Mouse (Mus musculus): ENCODE data around the gene Hist1h2ad. TPM values are rescaled to one million over a fixed set of nuclear protein-coding genes. Genes with fewer than 3 reads are reported as not detected.
"Not testable (repeated sequence)": the region's sequence is repeated elsewhere in the genome, so short reads cannot be mapped to it uniquely, and the experiment has no call there.

The Hist1h2ad gene
- total RNA-seq (2012; rRNA removed) (744 and 796 TPM in 2 replicates), total RNA-seq (2014; rRNA removed) (9.1 and 13.2 TPM in 2 replicates), polyA plus RNA-seq (2012; ENCODE audit: insufficient read length, low read depth) (0.53 TPM in 1 of 2 replicates, not detected in the other)

GRCm38 (mm10) chr13:23573898-23574524, at the start of gene Hist1h2ad, which contains the start of gene Hist1h2bf:
Gene Hist1h2ad (plus strand): TSS chr13:23574381.
Gene Hist1h2bf (minus strand): TSS chr13:23574196.
- peak; percentile 98 for TF ChIP-seq TBP (conservative IDR thresholded peaks at IDR 0.05; ENCODE audit: low read depth, low read length)
- TF ChIP-seq TCF12 (IDR thresholded peaks at IDR 0.05; ENCODE audit: low read depth, low read length), result peak; percentile 96
- TF ChIP-seq SIN3A (IDR thresholded peaks at IDR 0.05; ENCODE audit: low read length), result 0 out of 2 replicates have a peak, but pooled peaks have one; percentile 57
- TF ChIP-seq MXI1 (IDR thresholded peaks at IDR 0.05; ENCODE audit: low read depth, low read length), result peak; percentile 58; the same call in 1 of the 2 replicates
- peak; percentile 98 for TF ChIP-seq CHD2 (IDR thresholded peaks at IDR 0.05; ENCODE audit: low read length)
- peak; percentile 98 for TF ChIP-seq E2F4 (IDR thresholded peaks at IDR 0.05; ENCODE audit: insufficient replicate concordance, low read depth, low read length)
- peak; percentile 5; the same call in 1 of the 2 replicates for TF ChIP-seq UBTF (IDR thresholded peaks at IDR 0.05; ENCODE audit: low read depth, low read length)
- 0 out of 2 replicates have a peak, but pooled peaks have one; percentile 24 for TF ChIP-seq MEF2A (IDR thresholded peaks at IDR 0.05; ENCODE audit: borderline replicate concordance, low read depth, low read length)
- peak; percentile 17; the same call in 1 of the 2 replicates for TF ChIP-seq HCFC1 (IDR thresholded peaks at IDR 0.05; ENCODE audit: low read depth, low read length)
- peak; percentile 42 for TF ChIP-seq POLR2A (IDR thresholded peaks at IDR 0.05; ENCODE audit: low read depth, low read length)
- TF ChIP-seq NRF1 (IDR thresholded peaks at IDR 0.05; ENCODE audit: low read depth, low read length), result peak; percentile 18
- TF ChIP-seq ZMIZ1 (IDR thresholded peaks at IDR 0.05; ENCODE audit: low read depth, low read length), result 0 out of 2 replicates have a peak, but pooled peaks have one; percentile 90
- in situ Hi-C loops (cut with MboI; ENCODE audit: low pct_ligation_motif_present, low pct_unique_long_range_greater_than_20kb, low sequenced_read_pairs), result loop anchor here (25.0 kb wide), 1 partner anchor 1837 kb away; the partner anchor contains the start of gene Hist1h4j
- peaks cover 0 to 15% of the 10 kb centered on the region in 2 experiments; a peak in 2 of 4 replicates for H3K4me1 ChIP-seq (ENCODE audit: control insufficient read depth in 1 of 2, insufficient read depth in 2 of 2)

GRCm38 (mm10) chr13:23524654-23525053, 49.5 kb upstream of the Hist1h2ad start:
- Histone ChIP-seq H3K4me2 (ENCODE audit: insufficient read depth, low read depth, poor library complexity, severe bottlenecking) (peak overlapping the region; percentile 96), H3K9ac (ENCODE audit: insufficient read depth, low read depth) (no peak overlapping the region), H3K36me3 (replicated peaks in 1 of 2; ENCODE audit: control insufficient read depth in 1 of 2, insufficient read depth in 1 of 2, low read length in 1 of 2) (no peaks in the 10 kb centered on the region), H3K4me3 (replicated peaks in 1 of 3; ENCODE audit: low read depth in 2 of 3, low read length in 2 of 3, poor library complexity in 1 of 3) (no peak overlapping the region), H3K9me3 (replicated peaks; ENCODE audit: low read length) (no peaks in the 10 kb centered on the region), H3K27ac (ENCODE audit: insufficient read depth, low read depth) (no peak overlapping the region), H3K4me1 (ENCODE audit: control insufficient read depth in 1 of 2, insufficient read depth in 2 of 2) (peaks cover 5 to 56% of the 10 kb centered on the region in 2 experiments; a peak in 3 of 4 replicates), H3K27me3 (replicated peaks) (no peaks in the 10 kb centered on the region), H3K79me2 (replicated peaks; ENCODE audit: control insufficient read depth, extremely low read depth, insufficient read depth, poor library complexity, severe bottlenecking) (no peaks in the 10 kb centered on the region)
- in situ Hi-C loops (cut with MboI; ENCODE audit: low pct_ligation_motif_present, low pct_unique_long_range_greater_than_20kb, low sequenced_read_pairs), result loop anchor here (5.0 to 25.0 kb wide), 3 partner anchors 92 to 1587 kb away; partner anchors contain the start of genes Hist1h2ah, Hist1h2bk and Zfp184
- peak; percentile 90 for DNase-seq (ENCODE audit: extremely low read depth)
- dilution Hi-C loops (cut with MboI; ENCODE audit: extremely low pct_ligation_motif_present, extremely low pct_unique_long_range_greater_than_20kb, low sequenced_read_pairs), result no loop called here
- TF ChIP-seq BHLHE40 (IDR thresholded peaks at IDR 0.05; ENCODE audit: low read depth, low read length) (peak; percentile 74), USF2 (conservative IDR thresholded peaks at IDR 0.05; ENCODE audit: low read depth, low read length) (no peak), MEF2A (IDR thresholded peaks at IDR 0.05; ENCODE audit: borderline replicate concordance, low read depth, low read length) (peak; percentile 33; the same call in 1 of the 2 replicates), RAD21 (IDR thresholded peaks at IDR 0.05; ENCODE audit: low read depth, low read length) (peak; percentile 86), MXI1 (IDR thresholded peaks at IDR 0.05; ENCODE audit: low read depth, low read length) (0 out of 2 replicates have a peak, but pooled peaks have one; percentile 54), SIN3A (IDR thresholded peaks at IDR 0.05; ENCODE audit: low read length) (peak; percentile 78), CTCF (conservative IDR thresholded peaks at IDR 0.05 in 1 of 2, IDR thresholded peaks at IDR 0.05 in 1 of 2; ENCODE audit: low read depth in 2 of 2, low read length in 2 of 2) (peak; percentile 84 to 94), E2F4 (IDR thresholded peaks at IDR 0.05; ENCODE audit: insufficient replicate concordance, low read depth, low read length) (no peak), CHD1 (IDR thresholded peaks at IDR 0.05; ENCODE audit: low read depth, low read length) (no peak), HCFC1 (IDR thresholded peaks at IDR 0.05; ENCODE audit: low read depth, low read length) (0 out of 2 replicates have a peak, but pooled peaks have one; percentile 29), PAX5 (IDR thresholded peaks at IDR 0.05; ENCODE audit: low read length) (no peak), MAX (IDR thresholded peaks at IDR 0.05; ENCODE audit: low read length) (no peak), NRF1 (IDR thresholded peaks at IDR 0.05; ENCODE audit: low read depth, low read length) (no peak), TCF12 (IDR thresholded peaks at IDR 0.05; ENCODE audit: low read depth, low read length) (0 out of 2 replicates have a peak, but pooled peaks have one; percentile 32), UBTF (IDR thresholded peaks at IDR 0.05; ENCODE audit: low read depth, low read length) (no peak), KAT2A (IDR thresholded peaks at IDR 0.05; ENCODE audit: insufficient replicate concordance, low read length) (no peak), EP300 (IDR thresholded peaks at IDR 0.05; ENCODE audit: low read length) (no peak), JUND (conservative IDR thresholded peaks at IDR 0.05; ENCODE audit: low read depth, low read length) (0 out of 2 replicates have a peak, but pooled peaks have one; percentile 25), POLR2A (IDR thresholded peaks at IDR 0.05; ENCODE audit: low read depth, low read length) (no peak), ZMIZ1 (IDR thresholded peaks at IDR 0.05; ENCODE audit: low read depth, low read length) (no peak), ZC3H11A (IDR thresholded peaks at IDR 0.05; ENCODE audit: low read depth, low read length) (peak; percentile 59; the same call in 1 of the 2 replicates), ZNF384 (IDR thresholded peaks at IDR 0.05; ENCODE audit: low read depth, low read length) (peak; percentile 89), ZKSCAN1 (IDR thresholded peaks at IDR 0.05; ENCODE audit: borderline replicate concordance, low read depth, low read length) (no peak), CHD2 (IDR thresholded peaks at IDR 0.05; ENCODE audit: low read length) (no peak), TBP (conservative IDR thresholded peaks at IDR 0.05; ENCODE audit: low read depth, low read length) (no peak), ETS1 (conservative IDR thresholded peaks at IDR 0.05; ENCODE audit: low read depth, low read length) (no peak), NELFE (IDR thresholded peaks at IDR 0.05; ENCODE audit: low read depth, low read length) (peak; percentile 50; the same call in 1 of the 2 replicates)

More at GRCm38 (mm10) chr13:23573898-23574524, at the start of gene Hist1h2ad, which contains the start of gene Hist1h2bf:
- dilution Hi-C loops (cut with MboI; ENCODE audit: extremely low pct_ligation_motif_present, extremely low pct_unique_long_range_greater_than_20kb, low sequenced_read_pairs); H3K9me3 ChIP-seq (replicated peaks; ENCODE audit: low read length); H3K36me3 ChIP-seq (replicated peaks in 1 of 2; ENCODE audit: control insufficient read depth in 1 of 2, insufficient read depth in 1 of 2, low read length in 1 of 2); H3K27me3 ChIP-seq (replicated peaks); H3K79me2 ChIP-seq (replicated peaks; ENCODE audit: control insufficient read depth, extremely low read depth, insufficient read depth, poor library complexity, severe bottlenecking): not testable (repeated sequence)
- peak within 1 kb of the TSS; percentile 91 for H3K9ac ChIP-seq (ENCODE audit: insufficient read depth, low read depth)
- H3K4me2 ChIP-seq (ENCODE audit: insufficient read depth, low read depth, poor library complexity, severe bottlenecking), result peak within 1 kb of the TSS; percentile 76
- DNase-seq (ENCODE audit: extremely low read depth), result peak; percentile 99
- peak within 1 kb of the TSS; percentile 93 for H3K27ac ChIP-seq (ENCODE audit: insufficient read depth, low read depth)
- H3K4me3 ChIP-seq (replicated peaks in 1 of 3; ENCODE audit: low read depth in 2 of 3, low read length in 2 of 3, poor library complexity in 1 of 3), result peak within 1 kb of the TSS; percentile 34 to 59 (median 39)

Measured in CH12.LX (cell line).